Mouse (Mus musculus) liver, embryonic 14.5 days (tissue): ENCODE results near the gene Dpep3. TPM values are rescaled to one million over a fixed set of nuclear protein-coding genes. Genes with fewer than 3 reads are reported as not detected.

Experiments
- ATAC-seq: fragments of 200-750 bp; cut with Nextera tagmentation; 2 replicates; pipeline ENCODE4 v1.8.0; 2017; ENCODE audit warnings: moderate number of reproducible peaks, mild to moderate bottlenecking, moderate library complexity; ENCODE audit not compliant: insufficient read depth
- DNase-seq, 3 experiments: peaks; one replicate each; pipeline ENCODE4 v3.0.0-alpha.2; 2012 to 2013; ENCODE audit warnings: low read depth in 3 of 3, low spot score in 3 of 3
- H3K27ac ChIP-seq: fragments of 300-500 bp; sonication (generic); 2 replicates; pipeline ENCODE4 v1.5.1; 2014; ENCODE audit warnings: moderate library complexity, mild to moderate bottlenecking, control low read depth, inconsistent platforms
- H3K27me3 ChIP-seq: fragments of 300-500 bp; sonication (generic); 2 replicates; pipeline ENCODE4 v1.6.1; 2014; ENCODE audit warnings: mild to moderate bottlenecking, low read length, moderate library complexity; ENCODE audit not compliant: control insufficient read depth, insufficient read depth
- H3K36me3 ChIP-seq: fragments of 300-500 bp; sonication (generic); replicated peaks from 2 replicates; pipeline ENCODE4 v1.6.1; 2014; ENCODE audit warnings: low read depth; ENCODE audit not compliant: control insufficient read depth, insufficient read depth
- H3K4me1 ChIP-seq, 2 experiments: fragments of 200-500 bp in 1 of 2; fragments of 300-500 bp in 1 of 2; sonication (generic) in 1 of 2; replicated peaks; 2 replicates each; pipeline ENCODE4 v1.6.1; 2012 to 2014; ENCODE audit warnings: antibody characterized with exemption in 1 of 2, inconsistent platforms in 1 of 2, low read length in 1 of 2; ENCODE audit not compliant: control insufficient read depth in 2 of 2, insufficient read depth in 2 of 2
- H3K4me2 ChIP-seq: fragments of 300-500 bp; sonication (generic); 2 replicates; pipeline ENCODE4 v1.6.1; 2014; ENCODE audit warnings: low read depth, mild to moderate bottlenecking, control low read depth, moderate library complexity
- H3K4me3 ChIP-seq, 2 experiments: fragments of 200-500 bp in 1 of 2; fragments of 300-500 bp in 1 of 2; sonication (generic) in 1 of 2; 2 replicates each; pipeline ENCODE4 v1.5.1; 2012 to 2014; ENCODE audit warnings: low read depth in 2 of 2, low read length in 2 of 2, mild to moderate bottlenecking in 2 of 2, control low read depth in 1 of 2, inconsistent platforms in 1 of 2, moderate library complexity in 1 of 2; ENCODE audit not compliant: insufficient read depth in 1 of 2
- H3K9ac ChIP-seq: fragments of 300-500 bp; sonication (generic); replicated peaks from 2 replicates; pipeline ENCODE4 v1.6.1; 2014; ENCODE audit warnings: mild to moderate bottlenecking, control low read depth, moderate library complexity
- H3K9me3 ChIP-seq: fragments of 300-500 bp; sonication (generic); 2 replicates; pipeline ENCODE4 v1.6.1; 2016; ENCODE audit warnings: low read length, mixed read lengths; ENCODE audit not compliant: control insufficient read depth
- CTCF ChIP-seq: IDR thresholded peaks from 2 replicates; pipeline ENCODE4 v1.5.1; 2016; ENCODE audit warnings: antibody characterized with exemption, low read depth, control low read depth
- EP300 ChIP-seq: IDR thresholded peaks from 2 replicates; pipeline ENCODE4 v1.6.1; 2016; ENCODE audit warnings: antibody characterized with exemption, low read depth
- WGBS: fragments of 180-500 bp; shearing (Covaris S2); extraction: QIAGEN DNeasy Blood & Tissue Kit; methylation state at CpG from one replicate; pipeline ENCODE4 v1.1.7; 2014; ENCODE audit not compliant: insufficient replicate concordance; 5-methylcytosine and 5-hydroxymethylcytosine counted together
- polyA plus RNA-seq, 2 experiments: library from polyadenylated mRNA; depleted of rRNA in 1 of 2; stranded (reverse) in 1 of 2; unstranded in 1 of 2; fragments of >200 nt; fragmentation: Nextera tagmentation in 1 of 2; extraction: Ambion mirVana in 1 of 2; gene quantifications; 2 replicates each; pipeline versions ENCODE4 v1.2.1 to v1.2.3; 2012 to 2014

The Dpep3 gene
- polyA plus RNA-seq (2012; rRNA removed) (not detected in 2 replicates), polyA plus RNA-seq (2014; fragmentation: Nextera tagmentation; extraction: Ambion mirVana) (not detected in 2 replicates)

DNA sequence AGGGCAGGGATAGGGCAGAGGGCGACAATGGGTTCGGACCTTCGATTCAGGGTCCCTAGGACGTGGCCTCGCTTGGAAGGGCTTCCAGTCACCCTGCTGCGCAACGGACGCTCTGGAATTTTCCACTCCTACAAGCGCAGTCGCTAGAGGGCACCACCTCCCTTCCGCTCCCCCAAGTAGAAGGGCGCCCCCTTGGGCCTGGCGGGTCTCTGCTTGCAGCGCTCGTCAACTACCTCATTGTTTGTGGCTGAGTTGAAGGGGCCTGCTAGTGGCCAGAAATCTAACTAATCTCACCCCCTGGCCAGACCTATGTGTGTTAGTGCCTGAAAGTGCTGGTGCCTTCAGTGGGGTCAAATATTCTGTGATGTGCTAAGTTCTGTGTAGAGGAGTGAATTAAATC is at the start of gene Dpep3:
Gene Dpep3, minus strand, starts transcription at position 105 of the 400 bp plus-strand sequence.
- no peak within 1 kb of the TSS for H3K4me3 ChIP-seq
- no peak for ATAC-seq
- no peaks in the 10 kb centered on the region for H3K27me3 ChIP-seq
- H3K4me2 ChIP-seq, result no peak within 1 kb of the TSS
- no peak within 1 kb of the TSS for H3K9ac ChIP-seq
- 0 out of 4 replicates have a peak, but pooled peaks cover 0 to 2% of the 10 kb centered on the region in 2 experiments for H3K4me1 ChIP-seq
- no peak for DNase-seq
- TF ChIP-seq CTCF (peak; percentile 45), EP300 (no peak)
- WGBS, result 89% methylated on average over 15 of the region's 15 CpGs
- H3K27ac ChIP-seq, result no peak within 1 kb of the TSS
- no peaks in the 10 kb centered on the region for H3K36me3 ChIP-seq
- no peaks in the 10 kb centered on the region for H3K9me3 ChIP-seq

DNA sequence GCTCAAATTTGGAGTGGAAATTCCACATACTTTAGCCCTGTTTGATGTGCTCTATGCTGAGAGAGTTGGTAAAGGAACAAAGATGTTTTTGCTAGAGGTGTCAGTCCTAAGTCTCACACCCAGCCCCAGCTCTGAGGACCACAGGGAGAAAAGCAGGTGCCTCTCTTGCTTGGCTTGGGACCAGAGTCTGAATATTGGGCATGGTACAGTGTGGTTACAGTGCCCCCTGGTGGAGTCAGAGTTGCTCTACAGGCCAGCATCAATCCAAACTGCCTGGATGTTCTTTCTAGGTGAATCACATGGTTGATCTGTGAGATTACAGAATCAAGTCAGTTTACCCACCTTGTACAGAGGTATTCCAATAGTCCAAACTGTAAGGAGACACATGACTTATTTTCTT is 43.3 kb upstream of the Dpep3 start:
- Histone ChIP-seq H3K4me3 (no peak overlapping the region), H3K27me3 (no peaks in the 10 kb centered on the region), H3K4me1 (peaks cover 5 to 8% of the 10 kb centered on the region in 2 experiments; a peak in 3 of 4 replicates), H3K9ac (no peak overlapping the region), H3K36me3 (peaks cover 3% of the 10 kb centered on the region; the same call in 1 of the 2 replicates), H3K4me2 (no peak overlapping the region), H3K9me3 (no peaks in the 10 kb centered on the region), H3K27ac (no peak overlapping the region)
- TF ChIP-seq CTCF (peak; percentile 97), EP300 (no peak)
- peak; percentile 53; the same call in 1 of the 2 replicates for ATAC-seq
- peak; percentile 58 to 66 (median 61) for DNase-seq

DNA sequence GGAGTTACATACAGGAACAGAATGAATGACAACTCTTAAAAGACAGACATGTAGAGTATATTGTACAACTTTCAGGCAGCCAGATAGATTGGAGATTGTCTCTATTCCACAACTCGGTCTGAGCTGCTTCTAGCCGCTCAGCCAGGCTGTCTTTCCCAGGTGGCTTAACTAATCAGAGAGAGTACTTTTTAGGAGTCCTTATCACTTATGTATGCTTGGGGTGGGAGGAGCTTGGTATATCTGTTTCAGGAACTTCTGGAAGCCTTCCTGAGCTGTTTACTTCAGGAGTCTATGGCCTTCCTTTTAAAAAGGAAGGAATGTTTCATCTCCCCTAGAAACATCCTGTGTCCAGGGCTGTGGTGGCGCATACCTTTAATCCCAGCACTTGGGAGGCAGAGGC is 38.8 kb upstream of the Dpep3 start:
- no peak overlapping the region for H3K4me3 ChIP-seq
- 43% methylated on average over 3 of the region's 3 CpGs for WGBS
- TF ChIP-seq CTCF (no peak), EP300 (no peak)
- H3K9ac ChIP-seq, result 0 out of 2 replicates have a peak overlapping the region, but pooled peaks have one; percentile 9
- ATAC-seq, result peak; percentile 34; the same call in 1 of the 2 replicates
- no peaks in the 10 kb centered on the region; the same call in none of the 2 replicates for H3K36me3 ChIP-seq
- no peak overlapping the region for H3K27ac ChIP-seq
- no peak for DNase-seq
- no peaks in the 10 kb centered on the region for H3K9me3 ChIP-seq
- no peaks in the 10 kb centered on the region for H3K27me3 ChIP-seq
- H3K4me2 ChIP-seq, result no peak overlapping the region
- peaks cover 9 to 19% of the 10 kb centered on the region in 2 experiments for H3K4me1 ChIP-seq

DNA sequence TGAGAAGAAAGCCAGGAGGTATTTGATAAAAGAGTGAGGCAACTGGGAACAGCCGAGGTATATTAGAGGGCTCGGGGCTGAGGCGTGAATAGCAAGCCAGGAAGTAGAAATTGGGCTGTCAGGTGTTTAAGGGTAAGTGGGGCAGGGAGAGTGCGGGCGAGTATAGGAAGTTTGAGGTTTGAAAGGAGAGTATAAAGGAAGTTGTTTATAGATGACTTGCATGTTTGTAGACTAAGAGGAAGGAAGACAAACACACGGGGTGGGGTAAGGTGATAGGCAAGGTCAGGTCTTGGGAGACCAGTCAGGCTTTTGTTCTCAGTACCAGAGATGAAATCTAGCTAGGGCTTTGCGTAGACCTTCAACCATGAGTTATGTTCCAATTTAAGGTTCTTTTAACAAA is 37.9 kb upstream of the Dpep3 start:
- H3K9ac ChIP-seq, result no peak overlapping the region
- no peak overlapping the region for H3K4me2 ChIP-seq
- no peak overlapping the region for H3K27ac ChIP-seq
- H3K27me3 ChIP-seq, result no peaks in the 10 kb centered on the region
- 50% methylated on average over 7 of the region's 7 CpGs for WGBS
- H3K4me3 ChIP-seq, result no peak overlapping the region
- H3K4me1 ChIP-seq, result peaks cover 9 to 19% of the 10 kb centered on the region in 2 experiments
- ATAC-seq, result no peak
- no peak for DNase-seq
- TF ChIP-seq CTCF (no peak), EP300 (no peak)
- H3K36me3 ChIP-seq, result no peaks in the 10 kb centered on the region; the same call in none of the 2 replicates
- no peaks in the 10 kb centered on the region for H3K9me3 ChIP-seq

DNA sequence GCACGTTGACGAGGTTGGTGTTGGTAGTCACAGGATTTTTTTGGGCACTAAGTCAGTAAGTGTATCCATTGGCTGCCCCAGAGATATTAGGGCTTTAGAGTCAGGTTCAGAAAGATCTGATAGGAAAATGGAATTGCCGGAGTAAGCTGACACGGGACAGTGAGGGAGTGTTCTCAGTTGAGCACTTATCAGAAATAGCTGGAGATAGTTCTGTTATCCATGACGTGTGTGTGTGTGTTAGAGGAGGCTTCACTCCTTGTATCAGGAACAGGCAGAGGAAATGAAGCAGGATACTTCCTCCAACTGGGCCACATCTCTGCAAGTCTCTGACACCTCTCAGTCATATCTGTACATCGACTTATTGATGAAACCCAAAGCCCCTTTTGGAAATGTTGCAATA is 37.1 kb upstream of the Dpep3 start:
- DNase-seq (no peak), ATAC-seq (no peak)
- TF ChIP-seq CTCF (no peak), EP300 (no peak)
- Histone ChIP-seq H3K27me3 (no peaks in the 10 kb centered on the region), H3K4me3 (no peak overlapping the region), H3K9ac (no peak overlapping the region), H3K27ac (no peak overlapping the region), H3K4me2 (no peak overlapping the region), H3K36me3 (no peaks in the 10 kb centered on the region; the same call in none of the 2 replicates), H3K9me3 (no peaks in the 10 kb centered on the region), H3K4me1 (peaks cover 14 to 19% of the 10 kb centered on the region in 2 experiments)
- WGBS, result 54% methylated on average over 6 of the region's 6 CpGs
